Mouse (Mus musculus): ENCODE measurements around the gene Atf7.

The Atf7 gene

GRCm38 (mm10) chr15:102499370-102499769 lies 125.9 kb downstream of the Atf7 start:
- DNase-seq (ENCODE audit: low spot score in 2 of 2), result no peak

- no peak for DNase-seq (ENCODE audit: low spot score in 2 of 2)
Observed at GRCm38 (mm10) chr15:102498322-102498721, 126.9 kb downstream of the Atf7 start.

GRCm38 (mm10) chr15:102487664-102488063 lies 137.6 kb downstream of the Atf7 start:
- DNase-seq (ENCODE audit: low spot score in 2 of 2), result no peak

- DNase-seq (ENCODE audit: low spot score in 2 of 2), result no peak
Observed at GRCm38 (mm10) chr15:102485853-102486252, 139.4 kb downstream of the Atf7 start.

GRCm38 (mm10) chr15:102483136-102483535 lies 142.1 kb downstream of the Atf7 start:
- DNase-seq (ENCODE audit: low spot score in 2 of 2), result no peak

All from heart, adult 9 months (tissue).